Mouse (Mus musculus) monocyte, adult 5-6 weeks (primary cell): Measurements from ENCODE around the gene Tet3. TPM values are rescaled to one million over a fixed set of nuclear protein-coding genes. Genes with fewer than 3 reads are reported as not detected.
A peak's percentile ranks its signal among the peaks of the same experiment; 100 is the strongest.

Experiments used
- ATAC-seq: fragments of 153-309, 156-312 bp; replicated peaks from 2 replicates; pipeline ENCODE4 v1.8.0; 2017; ENCODE audit warnings: mild to moderate bottlenecking; ENCODE audit not compliant: low TSS enrichment, insufficient number of reproducible peaks, severe bottlenecking, poor library complexity, low FRiP score
- total RNA-seq: library from RNA; stranded (forward); fragments of 200-1000, 200-491, 200-594 nt; gene quantifications from 3 replicates; pipeline ENCODE4 v1.2.3, GENCODE M21; 2017

The Tet3 gene
- total RNA-seq, 1 experiment from 2014 or later, result 11.6 TPM

DNA sequence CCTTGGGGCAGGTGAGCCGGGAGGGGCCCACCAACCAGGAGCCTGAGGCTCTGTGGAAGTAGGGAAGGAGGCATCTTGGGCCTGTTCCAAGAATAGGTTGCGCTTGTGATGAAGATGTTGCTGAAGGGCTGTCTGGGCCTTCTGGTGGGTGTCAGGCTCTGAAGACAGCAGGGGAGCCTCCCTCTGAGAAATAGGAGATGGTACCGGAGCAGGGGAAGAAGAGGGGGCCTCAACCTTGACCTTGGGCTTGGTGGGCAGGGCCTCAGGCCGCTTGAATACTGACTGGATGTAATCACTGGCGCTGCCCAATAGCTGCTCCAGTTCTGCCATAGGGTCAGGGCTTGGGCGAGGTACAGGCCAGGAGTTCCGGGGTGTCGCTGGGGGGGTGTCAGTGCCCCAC, 55.4 kb downstream of the Tet3 start:
- no peak for ATAC-seq

DNA sequence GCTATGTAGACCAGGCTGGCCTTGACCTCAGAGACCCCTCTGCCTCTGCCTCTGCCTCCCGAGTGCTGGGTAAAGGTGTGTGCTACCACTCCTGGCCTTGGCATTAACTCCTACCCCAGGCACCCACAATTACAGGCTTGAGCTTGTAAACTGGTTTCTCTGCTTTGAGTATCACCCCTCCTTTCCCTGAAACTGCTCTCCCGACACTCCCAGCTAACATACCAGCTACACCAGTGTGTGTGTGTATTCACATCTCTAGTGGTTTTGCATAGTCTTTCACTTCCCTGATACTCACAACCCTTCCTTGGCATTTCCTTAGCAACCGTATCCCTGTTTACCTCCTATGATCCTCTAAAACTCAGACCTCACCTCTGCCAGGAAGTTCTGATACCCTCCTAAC, 59.1 kb downstream of the Tet3 start:
- ATAC-seq, result no peak

- ATAC-seq, result no peak
Measured at GRCm38 (mm10) chr6:83397728-83398127, 61.2 kb downstream of the Tet3 start.

GRCm38 (mm10) chr6:83396711-83397110, 62.2 kb downstream of the Tet3 start:
- ATAC-seq, result no peak

DNA sequence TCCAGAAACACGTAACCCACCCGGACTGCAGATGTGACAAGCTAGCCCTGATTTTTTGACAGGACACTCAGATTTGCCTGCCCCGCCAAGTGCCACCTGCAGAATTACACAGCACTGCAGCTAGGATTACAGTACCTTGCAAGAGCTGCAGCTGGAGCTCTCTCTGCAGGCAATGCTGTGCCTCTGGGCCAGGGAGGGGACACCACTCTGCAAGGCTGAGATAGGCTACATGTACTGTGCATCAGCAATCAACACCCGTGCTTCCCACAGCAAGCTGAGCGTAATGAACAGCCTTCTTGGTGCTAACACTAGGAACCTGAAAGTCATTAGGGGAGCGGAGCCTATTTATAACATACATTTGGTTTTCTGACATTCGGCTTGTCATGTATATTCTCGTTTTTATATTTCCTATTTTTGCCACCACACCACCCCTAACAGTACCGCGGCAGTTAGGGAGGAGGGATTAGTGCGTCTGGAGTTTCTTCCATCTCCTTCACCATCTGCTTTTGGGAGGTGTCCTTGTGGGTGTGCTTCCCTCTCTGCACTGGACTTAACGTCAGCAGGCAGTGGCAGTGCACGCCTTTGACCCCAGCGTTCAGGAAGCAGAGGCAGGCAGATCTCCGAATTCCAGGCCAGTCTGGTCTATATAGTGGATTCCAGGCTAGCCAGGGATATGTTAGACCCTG, 63.2 kb downstream of the Tet3 start:
- ATAC-seq, result no peak

DNA sequence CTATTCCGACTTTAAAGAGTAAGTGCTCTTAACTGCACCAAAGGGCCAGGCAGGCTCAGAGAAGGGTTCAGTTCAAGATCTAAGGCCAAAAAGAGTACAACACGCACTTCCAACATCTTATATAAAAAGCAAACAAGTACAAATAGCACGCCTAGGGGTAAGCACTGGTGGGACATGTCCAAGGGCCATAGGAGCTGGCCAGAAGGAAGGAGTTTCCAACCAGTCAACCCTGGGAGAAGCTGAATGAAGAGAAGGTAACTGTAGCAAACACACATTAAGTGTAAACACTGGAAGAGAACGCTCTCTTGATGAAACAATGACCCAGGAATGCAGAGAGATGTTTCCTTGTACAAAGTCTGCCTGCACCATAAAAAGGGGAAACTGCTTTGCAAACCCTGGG, 64.8 kb downstream of the Tet3 start:
- no peak for ATAC-seq

DNA sequence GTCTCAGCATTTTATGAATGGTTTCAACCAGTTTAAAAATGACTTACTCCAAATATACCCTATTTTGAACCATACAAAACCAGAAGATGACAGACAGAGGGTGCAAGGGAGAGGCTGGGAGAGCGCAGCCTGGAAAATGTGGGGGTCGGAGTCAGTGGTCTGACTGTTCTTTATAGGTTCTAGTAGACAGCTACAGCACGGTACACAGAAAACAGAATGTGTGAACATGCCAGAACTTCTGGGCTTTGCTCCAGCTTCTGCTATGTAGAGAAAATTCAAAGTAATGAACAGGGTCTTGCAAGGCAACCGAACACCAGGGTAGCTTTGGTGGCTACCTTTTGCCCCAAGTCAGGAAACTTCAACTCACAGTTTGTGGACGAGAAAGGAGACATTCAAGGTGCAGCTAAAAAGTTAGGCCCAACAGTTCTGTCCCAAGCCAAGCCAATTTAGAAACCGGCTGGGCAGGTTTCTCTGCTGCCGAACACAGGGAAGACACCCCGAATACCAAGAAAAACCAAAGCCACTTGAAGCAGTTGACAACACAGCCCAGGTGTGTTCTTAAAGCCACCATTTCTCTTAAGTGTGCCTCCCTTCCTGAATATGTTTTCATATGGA, 66.6 kb downstream of the Tet3 start:
- no peak for ATAC-seq

DNA sequence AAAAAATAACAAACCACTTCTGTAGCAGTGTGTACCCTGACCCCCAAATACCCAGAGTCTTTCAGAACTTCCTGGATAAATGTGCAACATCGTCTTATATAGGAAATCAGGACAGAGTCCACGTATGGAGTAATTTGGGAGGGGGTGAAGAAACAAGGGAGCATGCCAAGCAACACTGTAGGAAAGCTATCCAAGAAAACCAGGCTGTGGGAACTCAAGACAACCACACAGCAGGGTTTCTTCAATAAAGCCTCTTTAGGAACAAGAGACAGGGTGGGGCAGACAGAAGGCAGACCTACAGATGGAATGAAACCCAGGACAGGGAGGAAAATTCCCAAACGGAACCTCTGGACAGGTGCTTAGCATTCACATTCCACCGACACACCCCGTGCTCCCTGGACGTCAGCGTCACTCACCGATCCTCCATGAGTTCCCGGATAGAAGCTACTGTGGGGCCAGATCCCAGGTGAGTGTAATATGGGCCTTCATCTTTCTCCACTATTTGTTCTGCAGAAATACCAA, 73.3 kb downstream of the Tet3 start:
- no peak for ATAC-seq

- ATAC-seq, result peak; percentile 72
Measured at GRCm38 (mm10) chr6:83381510-83382491, 77.1 kb downstream of the Tet3 start.

DNA sequence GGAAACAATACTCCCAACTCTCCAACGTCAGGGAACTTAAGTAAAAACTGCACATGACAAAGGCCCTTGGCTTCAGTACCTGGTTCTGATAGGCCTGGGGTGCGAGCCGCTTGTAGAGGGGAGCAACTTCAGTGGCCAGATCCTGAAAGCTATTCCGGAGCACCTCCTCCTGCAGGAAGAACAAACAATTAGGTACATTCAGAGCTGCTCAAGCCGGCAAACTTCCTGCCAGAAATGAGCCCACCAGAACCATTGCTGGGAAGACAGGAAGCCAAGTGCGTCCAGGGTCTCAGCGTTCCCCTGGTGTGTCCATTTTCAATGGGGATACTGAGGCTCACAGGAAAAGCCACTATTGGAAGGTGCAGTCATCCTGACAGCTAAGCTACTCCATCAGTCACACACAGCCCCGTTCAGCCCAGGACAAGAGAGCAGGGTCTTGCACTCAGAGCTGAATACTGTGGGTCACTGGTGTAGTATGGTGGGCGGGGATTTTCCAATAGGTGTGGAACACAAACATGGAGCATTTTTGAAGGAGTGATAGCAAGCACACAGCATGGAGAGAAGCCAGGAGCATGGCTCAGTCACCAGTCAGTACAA, 85.1 kb downstream of the Tet3 start:
- ATAC-seq, result no peak

GRCm38 (mm10) chr6:83371350-83371749, 87.5 kb downstream of the Tet3 start:
- ATAC-seq, result no peak

GRCm38 (mm10) chr6:83370316-83370965, 88.4 kb downstream of the Tet3 start:
- ATAC-seq, result no peak

- no peak for ATAC-seq
Measured at GRCm38 (mm10) chr6:83363075-83363474, 95.8 kb downstream of the Tet3 start.

DNA sequence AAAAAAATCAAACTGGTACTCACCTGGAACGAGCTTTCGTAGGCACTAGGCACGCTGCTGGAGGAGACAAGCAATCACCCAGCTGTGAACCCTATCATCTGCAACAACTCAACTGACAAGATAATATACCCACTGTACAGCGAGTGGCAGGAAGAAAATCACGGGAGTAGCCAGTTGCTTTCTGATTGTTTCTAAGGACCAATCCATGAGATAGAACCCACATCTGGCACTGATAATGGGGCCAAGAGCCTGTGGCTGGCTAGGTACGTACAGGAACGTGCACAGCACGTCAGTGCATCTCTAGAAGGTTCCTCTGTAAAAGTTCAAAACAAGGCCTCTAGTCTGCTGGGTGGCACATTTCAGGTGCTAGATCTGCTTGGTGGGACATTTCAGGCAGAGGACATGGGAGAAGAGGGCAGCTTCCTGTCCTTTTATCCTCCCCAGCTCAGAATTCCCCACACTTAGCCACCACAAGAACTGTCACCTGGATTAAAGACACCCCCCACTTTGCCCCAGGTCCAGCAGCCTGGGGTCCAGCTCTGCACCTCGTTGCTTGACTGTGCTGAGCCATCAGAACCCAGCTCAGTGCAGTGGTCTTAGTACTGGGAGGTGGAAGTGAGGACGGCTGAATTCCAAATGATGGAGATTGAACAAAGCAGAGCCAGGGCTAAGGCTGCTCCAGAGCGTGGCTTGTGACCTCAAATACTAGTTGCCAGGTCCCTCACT, 97.2 kb downstream of the Tet3 start:
- no peak for ATAC-seq

DNA sequence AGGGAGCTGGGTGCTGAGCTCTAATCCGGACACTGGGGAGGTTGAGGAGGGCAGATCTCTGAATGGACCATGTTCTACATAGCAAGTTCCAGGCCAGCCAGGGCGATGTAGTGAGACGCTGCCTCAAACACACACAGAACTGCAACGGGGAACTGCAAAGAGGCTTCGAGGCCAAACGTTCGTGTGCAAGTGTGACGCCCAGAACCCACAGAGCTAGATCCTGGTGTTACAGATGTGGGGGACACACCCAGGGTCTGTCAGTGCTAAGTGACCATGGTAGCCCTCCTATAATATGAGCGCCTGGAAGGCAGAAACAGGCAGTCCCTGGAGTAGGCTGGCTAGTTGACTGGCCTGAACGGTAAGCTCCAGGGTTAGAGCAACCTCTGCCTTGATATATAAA, 101.4 kb downstream of the Tet3 start:
- no peak for ATAC-seq

DNA sequence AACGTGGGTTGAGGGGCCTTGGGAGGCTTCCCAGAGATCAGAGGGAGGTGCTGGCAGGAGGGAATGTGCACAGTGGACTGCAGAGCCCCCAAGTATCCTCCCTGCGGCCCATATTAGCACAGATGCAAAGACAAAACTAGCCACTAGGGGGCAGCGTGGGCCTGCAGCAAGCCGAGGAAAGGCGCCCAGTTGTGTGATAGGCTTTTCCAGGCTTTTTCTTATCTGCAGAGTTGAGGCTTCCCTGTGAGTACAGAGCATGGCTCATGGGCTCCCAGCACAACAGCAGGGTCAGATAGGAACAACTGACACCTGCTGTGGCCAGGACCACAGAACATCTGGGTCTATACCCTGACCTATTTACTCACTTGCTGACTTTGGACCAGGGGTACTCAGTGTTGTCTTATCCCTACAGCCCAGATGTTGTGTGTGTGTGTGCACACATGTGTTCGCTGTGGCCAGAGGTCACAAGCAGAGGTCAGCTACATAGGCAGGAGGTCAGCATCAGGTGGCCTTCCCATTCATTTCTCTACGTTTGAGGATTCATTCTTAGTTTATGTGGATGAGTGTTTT, 102.2 kb downstream of the Tet3 start:
- ATAC-seq, result peak; percentile 83

- no peak for ATAC-seq
Measured at GRCm38 (mm10) chr6:83354856-83355781, 103.8 kb downstream of the Tet3 start.
